Mouse (Mus musculus): ENCODE results near the gene Csk. TPM values are rescaled to one million over a fixed set of nuclear protein-coding genes. Genes with fewer than 3 reads are reported as not detected.

Gene Csk
- polyA plus RNA-seq, 1 experiment from 2014 or later = 32.3 TPM

DNA sequence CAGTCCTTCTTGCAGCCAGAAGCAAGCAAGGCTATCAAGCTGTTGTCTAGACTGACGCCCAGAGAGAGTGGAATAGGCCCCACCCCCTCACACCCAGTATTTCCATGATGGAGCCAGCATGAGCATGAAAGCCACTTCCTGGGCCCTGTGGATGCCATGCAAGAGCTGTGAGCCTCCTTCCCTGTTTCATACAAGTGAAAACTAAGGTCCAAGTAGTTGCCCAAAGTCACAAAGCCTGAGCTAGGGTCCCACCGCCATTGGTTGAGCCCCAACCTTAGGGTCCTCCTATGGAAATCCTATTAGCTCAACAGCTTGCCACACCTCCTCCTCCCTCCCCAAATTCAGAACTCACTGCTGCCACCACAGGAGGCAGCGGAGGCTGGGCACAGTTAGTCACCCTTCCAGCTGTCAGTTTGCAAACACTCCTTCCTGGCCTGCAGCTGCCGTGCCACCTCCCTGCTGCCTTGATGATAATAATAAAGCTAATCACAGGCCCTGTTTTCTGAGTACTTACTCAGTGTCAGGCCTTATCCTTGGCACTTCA, 19.9 kb downstream of the Csk start:
- Histone ChIP-seq H3K4me1 (ENCODE audit: control insufficient read depth, insufficient read depth, low read length) (peaks cover 4% of the 10 kb centered on the region; the same call in 1 of the 2 replicates), H3K9ac (ENCODE audit: low read length) (no peak overlapping the region), H3K4me3 (ENCODE audit: low read depth, low read length) (no peak overlapping the region), H3K9me3 (ENCODE audit: control insufficient read depth, low read length) (no peaks in the 10 kb centered on the region), H3K36me3 (ENCODE audit: control insufficient read depth, insufficient read depth, low read length) (peaks cover 10% of the 10 kb centered on the region; the same call in 1 of the 2 replicates), H3K27ac (ENCODE audit: low read depth, low read length) (no peak overlapping the region), H3K27me3 (ENCODE audit: control insufficient read depth, insufficient read depth, low read length) (no peaks in the 10 kb centered on the region), H3K4me2 (no peak overlapping the region)
- DNase-seq (ENCODE audit: low spot score, missing footprints) (no peak), ATAC-seq (ENCODE audit: low FRiP score) (no peak)
- WGBS = 46% methylated on average over 4 of the region's 4 CpGs

DNA sequence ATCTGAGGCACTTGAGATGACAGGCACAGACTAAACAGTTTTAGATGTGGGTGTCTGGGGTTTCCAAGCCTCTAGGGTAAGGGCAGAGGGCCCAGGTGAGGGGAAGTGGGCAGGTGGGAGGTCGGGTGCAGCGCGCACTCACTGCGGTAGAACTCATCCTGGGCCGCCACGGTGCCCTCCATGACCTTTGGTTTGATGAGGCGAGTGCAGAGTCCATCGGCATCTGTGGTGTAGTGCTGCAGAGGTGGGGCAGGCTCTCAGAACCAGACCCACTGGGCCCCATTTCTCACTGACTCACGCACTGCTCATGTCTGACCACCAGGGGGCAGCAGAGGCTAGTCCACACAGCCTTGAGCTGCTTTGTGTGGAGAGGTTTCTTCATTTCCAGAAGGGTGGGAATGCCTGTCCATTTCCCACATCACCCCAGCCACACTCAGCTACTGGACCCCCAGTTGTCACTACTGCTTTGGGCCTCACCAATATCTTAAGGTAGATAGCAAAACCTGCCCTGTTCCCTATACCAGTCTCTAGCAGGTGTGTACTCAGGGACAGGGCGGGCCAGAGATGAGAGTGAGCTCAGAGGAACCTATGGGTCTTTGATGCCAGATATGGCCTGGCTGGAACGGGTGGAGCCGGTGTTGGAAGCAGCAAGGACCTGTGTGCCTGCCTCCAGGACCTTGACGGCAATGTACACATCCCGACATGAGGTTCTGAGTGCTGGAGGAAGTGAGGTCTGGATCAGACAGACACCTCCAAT, 24.1 kb downstream of the Csk start:
- ATAC-seq (ENCODE audit: low FRiP score) = peak; percentile 77
- Histone ChIP-seq H3K9ac (ENCODE audit: low read length) (no peak overlapping the region), H3K27ac (ENCODE audit: low read depth, low read length) (no peak overlapping the region; the same call in 1 of the 2 replicates), H3K27me3 (ENCODE audit: control insufficient read depth, insufficient read depth, low read length) (no peaks in the 10 kb centered on the region), H3K4me2 (no peak overlapping the region), H3K4me3 (ENCODE audit: low read depth, low read length) (no peak overlapping the region), H3K4me1 (ENCODE audit: control insufficient read depth, insufficient read depth, low read length) (no peaks in the 10 kb centered on the region; the same call in 1 of the 2 replicates), H3K9me3 (ENCODE audit: control insufficient read depth, low read length) (no peaks in the 10 kb centered on the region), H3K36me3 (ENCODE audit: control insufficient read depth, insufficient read depth, low read length) (peaks cover 33% of the 10 kb centered on the region)
- 72% methylated on average over 14 of the region's 14 CpGs for WGBS
- DNase-seq (ENCODE audit: low spot score, missing footprints) = peak; percentile 95

DNA sequence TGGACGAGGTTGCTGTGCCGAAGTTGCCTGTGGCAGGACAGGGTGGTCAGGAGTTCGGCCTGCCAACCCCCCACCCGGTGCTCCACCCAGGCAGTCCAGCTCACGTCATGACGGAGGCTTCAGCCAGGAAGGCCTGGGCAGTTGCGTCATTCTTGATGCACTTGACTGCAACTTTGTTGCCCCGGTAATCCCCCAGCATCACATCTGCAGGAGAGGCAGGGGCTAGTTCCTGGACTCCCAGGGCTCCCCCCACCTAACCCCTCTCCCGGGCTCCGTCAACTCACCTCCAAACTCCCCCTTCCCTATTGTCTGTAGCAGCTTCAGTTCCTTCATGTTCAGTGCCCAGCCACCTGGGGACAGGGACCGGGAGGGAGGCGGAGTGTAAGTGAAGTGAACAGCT, 24.7 kb downstream of the Csk start:
- no peak overlapping the region for H3K4me2 ChIP-seq
- no peak overlapping the region for H3K4me3 ChIP-seq (ENCODE audit: low read depth, low read length)
- H3K36me3 ChIP-seq (ENCODE audit: control insufficient read depth, insufficient read depth, low read length) = peaks cover 33% of the 10 kb centered on the region
- WGBS = 92% methylated on average over 12 of the region's 12 CpGs
- no peaks in the 10 kb centered on the region for H3K27me3 ChIP-seq (ENCODE audit: control insufficient read depth, insufficient read depth, low read length)
- H3K9ac ChIP-seq (ENCODE audit: low read length) = no peak overlapping the region
- ATAC-seq (ENCODE audit: low FRiP score) (no peak), DNase-seq (ENCODE audit: low spot score, missing footprints) (no peak)
- no peaks in the 10 kb centered on the region; the same call in 1 of the 2 replicates for H3K4me1 ChIP-seq (ENCODE audit: control insufficient read depth, insufficient read depth, low read length)
- H3K9me3 ChIP-seq (ENCODE audit: control insufficient read depth, low read length) = no peaks in the 10 kb centered on the region
- H3K27ac ChIP-seq (ENCODE audit: low read depth, low read length) = no peak overlapping the region

DNA sequence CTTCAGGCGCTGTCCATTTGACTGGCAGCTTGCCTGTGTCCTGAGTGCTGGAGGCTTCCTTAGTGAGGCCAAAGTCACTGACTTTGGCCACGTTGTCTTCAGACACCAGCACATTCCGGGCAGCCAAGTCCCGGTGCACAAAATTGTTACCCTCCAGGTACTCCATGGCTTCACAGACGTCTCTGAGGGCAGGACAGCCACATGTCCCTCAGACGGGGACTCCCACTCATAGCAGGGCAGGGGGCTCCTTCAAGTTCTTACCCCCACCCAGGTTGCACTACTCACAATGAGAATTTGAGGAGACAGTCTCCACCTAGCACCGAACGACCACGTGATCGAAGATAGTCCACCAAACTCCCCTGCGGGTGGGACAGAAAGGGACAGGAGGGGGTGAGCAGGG, 25.5 kb downstream of the Csk start:
- ATAC-seq (ENCODE audit: low FRiP score) (no peak), DNase-seq (ENCODE audit: low spot score, missing footprints) (no peak)
- Histone ChIP-seq H3K4me1 (ENCODE audit: control insufficient read depth, insufficient read depth, low read length) (no peaks in the 10 kb centered on the region; the same call in 1 of the 2 replicates), H3K4me2 (no peak overlapping the region), H3K36me3 (ENCODE audit: control insufficient read depth, insufficient read depth, low read length) (peaks cover 33% of the 10 kb centered on the region), H3K9ac (ENCODE audit: low read length) (no peak overlapping the region), H3K27me3 (ENCODE audit: control insufficient read depth, insufficient read depth, low read length) (no peaks in the 10 kb centered on the region), H3K9me3 (ENCODE audit: control insufficient read depth, low read length) (no peaks in the 10 kb centered on the region), H3K4me3 (ENCODE audit: low read depth, low read length) (no peak overlapping the region), H3K27ac (ENCODE audit: low read depth, low read length) (no peak overlapping the region)
- 89% methylated on average over 11 of the region's 11 CpGs for WGBS

DNA sequence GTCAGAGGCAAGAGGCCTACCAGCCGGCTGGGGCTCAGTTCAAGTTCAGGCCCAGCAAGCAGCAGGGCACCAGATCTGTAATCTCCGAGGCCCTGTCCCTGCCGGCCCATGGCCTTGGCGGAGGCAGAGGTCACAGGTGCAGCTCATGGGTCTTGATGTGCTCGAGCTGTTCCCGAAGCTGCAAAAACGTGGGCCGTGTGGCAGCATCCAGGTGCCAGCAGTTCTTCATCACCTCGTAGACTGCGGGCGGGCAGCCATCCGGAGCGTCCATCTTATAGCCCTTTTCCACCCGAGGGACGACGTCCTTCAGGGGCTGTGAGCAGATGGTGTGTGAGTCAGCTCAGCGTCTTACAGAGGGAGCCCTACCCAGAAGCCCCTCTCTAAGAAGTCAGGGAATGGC, 26.2 kb downstream of the Csk start:
- Histone ChIP-seq H3K4me2 (no peak overlapping the region), H3K9ac (ENCODE audit: low read length) (no peak overlapping the region), H3K36me3 (ENCODE audit: control insufficient read depth, insufficient read depth, low read length) (peaks cover 33% of the 10 kb centered on the region), H3K9me3 (ENCODE audit: control insufficient read depth, low read length) (no peaks in the 10 kb centered on the region), H3K4me3 (ENCODE audit: low read depth, low read length) (no peak overlapping the region), H3K27ac (ENCODE audit: low read depth, low read length) (no peak overlapping the region), H3K4me1 (ENCODE audit: control insufficient read depth, insufficient read depth, low read length) (no peaks in the 10 kb centered on the region; the same call in 1 of the 2 replicates), H3K27me3 (ENCODE audit: control insufficient read depth, insufficient read depth, low read length) (no peaks in the 10 kb centered on the region)
- no peak for ATAC-seq (ENCODE audit: low FRiP score)
- WGBS = 92% methylated on average over 17 of the region's 17 CpGs
- DNase-seq (ENCODE audit: low spot score, missing footprints) = no peak

DNA sequence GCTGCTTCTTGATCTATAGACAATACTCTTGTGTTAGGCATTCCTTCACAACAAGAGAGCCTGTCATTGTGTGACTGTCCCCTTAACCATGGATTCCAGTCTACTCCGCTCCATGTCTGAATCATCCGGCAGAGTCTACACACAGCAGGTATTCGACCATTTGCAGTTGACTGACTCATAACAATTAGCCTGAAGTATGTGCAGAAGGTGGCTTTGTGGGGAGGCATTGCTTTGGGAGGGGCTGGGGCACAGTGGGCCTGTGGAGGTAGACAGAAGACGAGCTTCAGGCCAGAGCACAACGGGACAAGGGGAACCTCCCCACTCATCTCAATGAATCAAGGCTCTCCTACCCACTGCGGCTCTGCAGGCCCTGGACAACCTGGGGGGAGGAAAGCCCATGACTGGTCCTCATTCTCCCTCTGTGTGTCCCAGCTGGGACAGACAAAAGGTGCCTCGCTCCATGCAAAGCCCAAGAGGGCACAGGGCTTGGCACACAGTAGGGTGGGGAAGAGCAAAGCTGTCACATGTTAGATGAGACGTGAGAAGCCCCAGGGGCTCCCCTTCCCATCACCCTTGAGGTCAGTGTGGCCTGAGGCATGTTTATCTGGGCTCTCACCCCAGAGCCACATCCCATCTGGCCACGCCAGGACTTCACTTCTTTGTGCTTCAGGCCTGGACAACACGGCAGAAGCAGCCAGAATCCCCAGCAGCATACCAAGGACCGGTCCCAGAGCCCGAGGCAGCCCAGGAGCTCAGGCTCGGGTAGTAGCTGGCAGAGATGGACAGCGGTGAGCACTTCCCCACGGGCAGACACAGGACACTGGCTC, 27.5 kb downstream of the Csk start:
- Histone ChIP-seq H3K4me1 (ENCODE audit: control insufficient read depth, insufficient read depth, low read length) (no peaks in the 10 kb centered on the region; the same call in 1 of the 2 replicates), H3K27ac (ENCODE audit: low read depth, low read length) (no peak overlapping the region), H3K27me3 (ENCODE audit: control insufficient read depth, insufficient read depth, low read length) (no peaks in the 10 kb centered on the region), H3K4me3 (ENCODE audit: low read depth, low read length) (no peak overlapping the region), H3K9ac (ENCODE audit: low read length) (no peak overlapping the region), H3K36me3 (ENCODE audit: control insufficient read depth, insufficient read depth, low read length) (peaks cover 31% of the 10 kb centered on the region), H3K9me3 (ENCODE audit: control insufficient read depth, low read length) (no peaks in the 10 kb centered on the region), H3K4me2 (no peak overlapping the region)
- DNase-seq (ENCODE audit: low spot score, missing footprints) (no peak), ATAC-seq (ENCODE audit: low FRiP score) (no peak)
- WGBS = 82% methylated on average over 15 of the region's 15 CpGs

DNA sequence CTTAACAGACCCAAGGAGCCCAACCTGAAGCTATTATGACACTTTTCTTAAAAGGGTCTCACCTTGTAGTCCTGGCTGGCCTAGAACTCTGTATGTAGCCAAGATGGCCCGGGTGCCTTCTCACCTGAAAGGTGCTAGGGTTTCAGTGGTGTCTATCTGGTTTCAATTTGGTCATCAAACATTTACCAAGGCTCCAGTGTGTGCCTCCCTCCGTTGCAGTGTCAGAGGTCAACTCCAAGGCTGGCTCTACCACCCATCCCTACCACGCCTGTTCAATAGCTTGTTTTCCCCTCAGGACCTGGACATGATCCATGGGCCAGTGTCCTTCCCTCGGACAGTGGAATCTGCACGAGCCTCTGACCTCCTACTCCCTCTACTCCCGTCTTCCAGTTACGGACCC, 29.1 kb downstream of the Csk start:
- no peak overlapping the region for H3K4me2 ChIP-seq
- ATAC-seq (ENCODE audit: low FRiP score) = no peak
- H3K9me3 ChIP-seq (ENCODE audit: control insufficient read depth, low read length) = no peaks in the 10 kb centered on the region
- no peak overlapping the region for H3K4me3 ChIP-seq (ENCODE audit: low read depth, low read length)
- H3K36me3 ChIP-seq (ENCODE audit: control insufficient read depth, insufficient read depth, low read length) = peaks cover 23% of the 10 kb centered on the region
- no peak for DNase-seq (ENCODE audit: low spot score, missing footprints)
- WGBS = 92% methylated on average over 7 of the region's 7 CpGs
- no peak overlapping the region for H3K9ac ChIP-seq (ENCODE audit: low read length)
- no peak overlapping the region for H3K27ac ChIP-seq (ENCODE audit: low read depth, low read length)
- H3K4me1 ChIP-seq (ENCODE audit: control insufficient read depth, insufficient read depth, low read length) = no peaks in the 10 kb centered on the region; the same call in 1 of the 2 replicates
- H3K27me3 ChIP-seq (ENCODE audit: control insufficient read depth, insufficient read depth, low read length) = no peaks in the 10 kb centered on the region

DNA sequence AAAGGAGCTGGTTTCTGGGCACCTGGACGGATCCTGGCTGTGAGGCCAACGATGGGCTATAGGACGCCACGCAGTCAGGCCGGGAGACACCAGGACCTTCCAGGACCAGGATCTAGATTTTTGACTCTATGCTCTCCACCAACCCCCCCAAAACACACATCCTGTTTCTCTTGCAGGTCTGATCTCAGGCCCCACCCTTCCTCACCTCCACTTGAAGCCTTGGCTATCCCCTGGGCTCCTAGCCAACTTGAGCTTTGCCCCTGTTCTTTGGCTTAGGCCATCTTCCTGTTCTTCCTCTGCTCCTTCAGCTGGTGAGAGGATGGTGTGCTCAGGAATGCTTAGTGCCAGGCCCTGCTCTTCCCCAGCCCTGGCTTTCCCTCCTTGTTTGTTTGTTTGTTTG, 32.8 kb downstream of the Csk start, which contains the start of gene Lman1l:
TSS of gene Lman1l (minus strand) at position 101 of the 400 bp plus-strand sequence.
- Histone ChIP-seq H3K9ac (ENCODE audit: low read length) (no peak within 1 kb of the TSS; the same call in 1 of the 2 replicates), H3K27ac (ENCODE audit: low read depth, low read length) (no peak within 1 kb of the TSS), H3K27me3 (ENCODE audit: control insufficient read depth, insufficient read depth, low read length) (no peaks in the 10 kb centered on the region), H3K4me1 (ENCODE audit: control insufficient read depth, insufficient read depth, low read length) (no peaks in the 10 kb centered on the region), H3K4me3 (ENCODE audit: low read depth, low read length) (no peak within 1 kb of the TSS), H3K4me2 (no peak within 1 kb of the TSS), H3K36me3 (ENCODE audit: control insufficient read depth, insufficient read depth, low read length) (peaks cover 4% of the 10 kb centered on the region), H3K9me3 (ENCODE audit: control insufficient read depth, low read length) (no peaks in the 10 kb centered on the region)
- DNase-seq (ENCODE audit: low spot score, missing footprints) (no peak), ATAC-seq (ENCODE audit: low FRiP score) (no peak)
- 91% methylated on average over 5 of the region's 5 CpGs for WGBS

DNA sequence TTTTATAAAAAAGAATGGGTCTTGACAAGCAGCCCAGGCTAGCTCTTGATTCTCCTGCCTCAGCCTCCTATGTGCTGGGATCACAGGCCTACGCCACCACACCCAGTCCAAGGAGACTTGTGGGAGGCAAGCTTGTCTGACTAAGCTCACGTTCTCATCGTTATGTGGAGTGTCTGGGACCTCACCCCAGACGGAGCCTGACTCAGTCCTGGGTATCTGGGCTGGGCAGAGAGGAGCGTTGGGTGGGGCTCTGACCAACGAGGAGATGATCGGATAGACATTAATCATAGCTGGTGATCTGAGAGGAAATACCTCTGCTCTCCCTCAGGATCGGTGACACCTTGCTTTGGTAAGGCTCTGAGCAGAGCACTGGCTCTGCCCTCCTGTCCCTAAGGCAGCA, 34.6 kb downstream of the Csk start:
- Histone ChIP-seq H3K27ac (ENCODE audit: low read depth, low read length) (no peak overlapping the region), H3K4me1 (ENCODE audit: control insufficient read depth, insufficient read depth, low read length) (no peaks in the 10 kb centered on the region; the same call in 1 of the 2 replicates), H3K9ac (ENCODE audit: low read length) (no peak overlapping the region), H3K4me3 (ENCODE audit: low read depth, low read length) (no peak overlapping the region), H3K36me3 (ENCODE audit: control insufficient read depth, insufficient read depth, low read length) (no peaks in the 10 kb centered on the region), H3K27me3 (ENCODE audit: control insufficient read depth, insufficient read depth, low read length) (no peaks in the 10 kb centered on the region), H3K9me3 (ENCODE audit: control insufficient read depth, low read length) (no peaks in the 10 kb centered on the region), H3K4me2 (no peak overlapping the region)
- DNase-seq (ENCODE audit: low spot score, missing footprints) (no peak), ATAC-seq (ENCODE audit: low FRiP score) (no peak)
- WGBS = 82% methylated on average over 8 of the region's 8 CpGs
